Mouse (Mus musculus) cerebellum, adult 2 months (tissue): ENCODE measurements around the gene Rrp9.

ENCODE experiments used
- CTCF ChIP-seq: fragments of 200-500 bp; IDR thresholded peaks from 2 replicates; pipeline ENCODE4 v1.5.1; 2011; ENCODE audit warnings: low read depth, mild to moderate bottlenecking, control low read depth, low read length, moderate library complexity, borderline replicate concordance; ENCODE audit not compliant: insufficient read depth
- POLR2A ChIP-seq: fragments of 200-500 bp; IDR thresholded peaks from 2 replicates; pipeline ENCODE4 v1.6.1; 2011; ENCODE audit warnings: low read length, control low read depth, borderline replicate concordance; ENCODE audit not compliant: insufficient read depth

DNA sequence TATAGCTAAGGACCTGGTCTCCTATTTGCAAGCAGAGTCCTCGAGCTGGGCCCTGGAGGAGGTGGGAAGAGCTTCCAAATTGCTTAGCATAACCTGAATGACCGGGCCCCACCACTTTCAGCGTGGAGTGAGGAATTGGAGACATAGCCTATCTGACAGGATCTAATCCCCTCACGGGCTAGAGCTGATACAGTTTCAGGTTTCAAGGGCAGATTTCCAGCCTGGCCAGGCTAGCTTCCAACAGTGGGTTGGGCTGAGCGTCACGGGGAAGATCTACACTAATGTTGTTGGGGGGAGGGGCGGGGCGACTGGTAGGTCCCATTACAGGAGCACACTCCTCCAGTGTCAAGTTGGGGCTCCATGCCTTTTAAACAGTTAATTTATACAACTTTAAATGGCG, 25.1 kb upstream of the Rrp9 start:
- TF ChIP-seq CTCF, result no peak
- TF ChIP-seq POLR2A, result no peak
